Mouse (Mus musculus) kidney, embryonic 15.5 days (tissue): ENCODE measurements at regions not wholly inside any gene's neighbourhood (a gene's known extent, or its start where the extent isn't known, plus 50 kb on each side); places are given as distances from the start of the nearest gene placed in this dataset.

ENCODE experiments used
- ATAC-seq: fragments of 200-750 bp; cut with Nextera tagmentation; replicated peaks from 2 replicates; pipeline ENCODE4 v1.8.0; 2017; ENCODE audit warnings: moderate TSS enrichment; ENCODE audit not compliant: low FRiP score
- H3K27ac ChIP-seq: fragments of 300-500 bp; sonication (generic); 2 replicates; pipeline ENCODE4 v1.5.1; 2015; ENCODE audit warnings: mild to moderate bottlenecking, inconsistent platforms
- H3K27me3 ChIP-seq: fragments of 300-500 bp; sonication (generic); 2 replicates; pipeline ENCODE4 v1.6.1; 2015; ENCODE audit warnings: inconsistent platforms
- H3K36me3 ChIP-seq: fragments of 300-500 bp; sonication (generic); 2 replicates; pipeline ENCODE4 v1.6.1; 2015; ENCODE audit warnings: inconsistent platforms
- H3K4me1 ChIP-seq: fragments of 300-500 bp; sonication (generic); 2 replicates; pipeline ENCODE4 v1.6.1; 2015; ENCODE audit warnings: inconsistent platforms
- H3K4me2 ChIP-seq: fragments of 300-500 bp; sonication (generic); 2 replicates; pipeline ENCODE4 v1.6.1; 2015; ENCODE audit warnings: moderate library complexity, mild to moderate bottlenecking, inconsistent platforms
- H3K4me3 ChIP-seq: fragments of 300-500 bp; sonication (generic); replicated peaks from 2 replicates; pipeline ENCODE4 v1.5.1; 2015; ENCODE audit warnings: mild to moderate bottlenecking, inconsistent platforms
- H3K9ac ChIP-seq: fragments of 300-500 bp; sonication (generic); 2 replicates; pipeline ENCODE4 v1.6.1; 2015; ENCODE audit warnings: mild to moderate bottlenecking, inconsistent platforms
- H3K9me3 ChIP-seq: fragments of 300-500 bp; sonication (generic); replicated peaks from 2 replicates; pipeline ENCODE4 v1.6.1; 2016; ENCODE audit warnings: inconsistent platforms
- WGBS: fragments of 180-500 bp; shearing (Covaris S2); methylation state at CpG from one replicate; pipeline ENCODE4 v1.1.7; 2015; ENCODE audit warnings: mixed read lengths; 5-methylcytosine and 5-hydroxymethylcytosine counted together

- Histone ChIP-seq H3K27ac (no peak overlapping the region), H3K4me1 (peaks cover 9% of the 10 kb centered on the region), H3K4me2 (no peak overlapping the region), H3K4me3 (no peak overlapping the region), H3K36me3 (no peaks in the 10 kb centered on the region), H3K9ac (no peak overlapping the region), H3K9me3 (no peaks in the 10 kb centered on the region), H3K27me3 (no peaks in the 10 kb centered on the region)
- 77% methylated on average over 2 of the region's 2 CpGs for WGBS
- no peak for ATAC-seq
These were observed 128.0 kb upstream of the Npvf start for GRCm38 (mm10) chr6:50782221-50782620.

GRCm38 (mm10) chr6:50783494-50783893 lies 129.3 kb upstream of the Npvf start:
- H3K27ac ChIP-seq = no peak overlapping the region
- H3K4me3 ChIP-seq = no peak overlapping the region

DNA sequence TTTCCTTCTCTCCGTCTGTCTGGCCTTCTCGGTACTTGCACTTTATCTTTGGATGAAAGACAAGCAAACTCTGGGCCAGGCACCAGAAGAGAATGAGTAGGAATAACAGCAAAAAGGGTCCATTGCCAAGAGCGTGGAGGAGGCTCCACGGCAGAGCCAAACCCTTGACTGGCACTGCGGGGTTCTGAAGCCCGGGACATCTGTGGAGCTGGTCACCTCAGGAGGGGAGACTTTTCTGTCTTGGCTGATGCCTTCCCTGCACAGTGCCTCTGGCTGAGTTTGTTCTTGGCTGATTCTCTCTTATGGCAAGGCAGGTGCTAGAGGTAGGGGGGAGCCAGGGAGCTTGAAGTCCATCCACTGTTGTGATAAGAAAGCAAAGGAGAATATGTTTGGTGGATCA lies 130.1 kb upstream of the Npvf start:
- ATAC-seq = no peak
- H3K27ac ChIP-seq = no peak overlapping the region
- no peak overlapping the region for H3K4me3 ChIP-seq
- H3K4me1 ChIP-seq = 0 out of 2 replicates have a peak, but pooled peaks cover 4% of the 10 kb centered on the region
- H3K36me3 ChIP-seq = no peaks in the 10 kb centered on the region
- no peak overlapping the region for H3K4me2 ChIP-seq
- no peak overlapping the region for H3K9ac ChIP-seq
- no peaks in the 10 kb centered on the region for H3K27me3 ChIP-seq
- no peaks in the 10 kb centered on the region for H3K9me3 ChIP-seq
- WGBS = 84% methylated on average over 6 of the region's 6 CpGs

More at GRCm38 (mm10) chr6:50783494-50783893, 129.3 kb upstream of the Npvf start:
- no peaks in the 10 kb centered on the region for H3K27me3 ChIP-seq
- no peak overlapping the region for H3K9ac ChIP-seq
- 85% methylated on average over 10 of the region's 10 CpGs for whole genome bisulfite sequencing
- no peak overlapping the region for H3K4me2 ChIP-seq
- H3K36me3 ChIP-seq = no peaks in the 10 kb centered on the region
- ATAC-seq = no peak
- no peaks in the 10 kb centered on the region for H3K9me3 ChIP-seq
- H3K4me1 ChIP-seq = 0 out of 2 replicates have a peak, but pooled peaks cover 4% of the 10 kb centered on the region

GRCm38 (mm10) chr6:50787666-50788065 lies 133.4 kb upstream of the Npvf start:
- ATAC-seq = no peak
- 91% methylated on average over 8 of the region's 8 CpGs for WGBS

GRCm38 (mm10) chr6:50799963-50800362 lies 145.7 kb upstream of the Npvf start:
- ATAC-seq = no peak
- H3K4me1 ChIP-seq = 0 out of 2 replicates have a peak, but pooled peaks cover under 1% of the 10 kb centered on the region
- WGBS = 41% methylated on average over 4 of the region's 4 CpGs
- H3K9me3 ChIP-seq = no peaks in the 10 kb centered on the region
- H3K27ac ChIP-seq = no peak overlapping the region
- H3K27me3 ChIP-seq = peaks cover 5% of the 10 kb centered on the region; the same call in 1 of the 2 replicates
- H3K4me2 ChIP-seq = no peak overlapping the region
- H3K36me3 ChIP-seq = no peaks in the 10 kb centered on the region
- no peak overlapping the region for H3K9ac ChIP-seq
- H3K4me3 ChIP-seq = no peak overlapping the region

More at GRCm38 (mm10) chr6:50787666-50788065, 133.4 kb upstream of the Npvf start:
- Histone ChIP-seq H3K27me3 (no peaks in the 10 kb centered on the region), H3K4me2 (no peak overlapping the region), H3K9ac (no peak overlapping the region), H3K9me3 (no peaks in the 10 kb centered on the region), H3K36me3 (no peaks in the 10 kb centered on the region), H3K27ac (no peak overlapping the region), H3K4me1 (no peaks in the 10 kb centered on the region), H3K4me3 (no peak overlapping the region)

DNA sequence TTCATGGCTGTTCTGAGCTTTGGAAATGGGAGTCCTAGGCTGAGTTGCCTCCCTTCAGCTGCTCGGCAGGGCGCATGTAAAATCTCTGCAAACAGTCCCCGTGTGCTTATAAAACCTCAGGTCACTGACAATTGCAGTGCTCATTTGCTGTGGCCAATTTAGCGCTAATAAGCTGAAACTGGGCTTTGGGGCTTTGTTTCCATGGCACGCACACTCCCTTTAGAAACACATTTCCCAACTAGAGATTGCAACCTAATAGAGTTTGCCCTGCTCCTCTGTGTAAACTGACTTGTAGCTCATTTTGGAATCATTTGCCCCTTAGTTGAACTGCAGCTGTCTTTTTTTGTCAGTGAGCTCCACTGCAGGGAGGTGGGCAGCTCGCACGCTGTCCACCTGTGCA lies 148.7 kb upstream of the Npvf start:
- ATAC-seq = no peak
- Histone ChIP-seq H3K27me3 (peaks cover 5% of the 10 kb centered on the region; the same call in 1 of the 2 replicates), H3K9ac (no peak overlapping the region), H3K4me2 (no peak overlapping the region), H3K36me3 (no peaks in the 10 kb centered on the region), H3K4me1 (peaks cover 17% of the 10 kb centered on the region), H3K9me3 (no peaks in the 10 kb centered on the region), H3K4me3 (no peak overlapping the region), H3K27ac (no peak overlapping the region)
- WGBS = 37% methylated on average over 7 of the region's 7 CpGs

GRCm38 (mm10) chr6:50804477-50805005 lies 150.3 kb upstream of the Npvf start:
- Histone ChIP-seq H3K27me3 (peaks cover 5% of the 10 kb centered on the region; the same call in 1 of the 2 replicates), H3K9me3 (no peaks in the 10 kb centered on the region), H3K9ac (no peak overlapping the region), H3K27ac (no peak overlapping the region), H3K4me3 (no peak overlapping the region), H3K36me3 (no peaks in the 10 kb centered on the region), H3K4me2 (no peak overlapping the region), H3K4me1 (peaks cover 30% of the 10 kb centered on the region)
- WGBS = 89% methylated on average over 4 of the region's 4 CpGs
- ATAC-seq = no peak

DNA sequence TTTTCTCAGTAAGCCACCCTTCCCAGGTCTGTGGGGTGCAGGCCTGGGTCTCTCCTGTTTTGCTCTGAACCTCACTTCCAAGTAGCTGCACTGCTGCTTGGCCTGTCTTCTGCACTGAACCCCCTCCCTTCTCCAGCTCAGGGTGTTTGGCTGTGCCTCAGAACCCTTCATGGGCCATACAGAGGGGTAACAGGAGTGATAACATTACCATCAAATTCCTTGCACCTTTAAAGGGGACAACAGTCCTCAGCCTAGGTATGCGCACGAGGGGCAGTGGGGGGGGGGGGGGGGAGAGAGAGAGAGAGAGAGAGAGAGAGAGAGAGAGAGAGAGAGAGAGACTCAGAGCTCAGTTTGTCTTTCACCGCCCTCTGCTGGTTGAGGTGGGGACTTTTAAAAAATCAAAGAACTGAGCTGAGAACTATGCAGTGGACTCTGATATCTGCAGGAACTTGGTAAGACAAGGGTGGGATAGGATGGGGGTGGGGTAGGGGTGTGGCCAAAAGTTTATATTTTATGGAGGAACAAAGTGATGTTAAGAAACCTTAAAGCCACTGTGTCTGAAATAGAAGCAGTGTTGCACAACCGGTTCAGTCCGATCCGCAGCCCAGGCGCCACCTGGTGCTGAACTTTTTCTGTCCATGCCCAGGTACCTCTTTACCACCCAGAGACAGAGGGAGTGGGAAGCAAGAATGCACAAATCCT lies 152.3 kb upstream of the Npvf start:
- Histone ChIP-seq H3K4me2 (peak overlapping the region; percentile 42), H3K9me3 (no peaks in the 10 kb centered on the region), H3K9ac (no peak overlapping the region), H3K36me3 (no peaks in the 10 kb centered on the region), H3K4me3 (no peak overlapping the region), H3K27ac (no peak overlapping the region), H3K27me3 (peaks cover 5% of the 10 kb centered on the region; the same call in 1 of the 2 replicates), H3K4me1 (peaks cover 40% of the 10 kb centered on the region)
- ATAC-seq = no peak
- 21% methylated on average over 7 of the region's 7 CpGs for WGBS

- Histone ChIP-seq H3K9ac (no peak overlapping the region), H3K4me2 (peak overlapping the region; percentile 30; the same call in 1 of the 2 replicates)
- ATAC-seq = no peak
These were observed 153.2 kb upstream of the Npvf start for GRCm38 (mm10) chr6:50807187-50808012.

DNA sequence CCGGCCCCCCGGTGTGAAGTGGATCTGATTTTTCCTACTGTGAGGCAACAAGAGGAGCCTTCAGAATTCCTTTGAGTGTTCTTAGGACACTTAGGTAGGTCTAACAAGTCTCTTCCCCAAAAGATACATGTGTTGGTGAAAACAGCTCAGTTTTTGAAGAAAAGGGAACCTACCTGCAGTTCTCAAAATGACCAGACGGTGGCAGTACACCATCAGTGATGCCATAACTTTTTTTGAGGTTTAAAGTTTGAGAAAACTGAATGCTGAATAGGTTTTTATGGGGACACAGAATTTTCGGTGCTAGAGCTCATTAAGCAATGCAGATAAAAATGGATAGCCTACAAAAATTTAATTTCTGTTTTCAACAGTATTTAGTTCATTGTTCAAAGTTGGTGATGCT lies 153.9 kb upstream of the Npvf start:
- H3K27me3 ChIP-seq = peaks cover 5% of the 10 kb centered on the region; the same call in 1 of the 2 replicates
- peaks cover 50% of the 10 kb centered on the region for H3K4me1 ChIP-seq
- H3K9ac ChIP-seq = no peak overlapping the region
- H3K4me2 ChIP-seq = peak overlapping the region; percentile 40
- H3K4me3 ChIP-seq = no peak overlapping the region
- no peaks in the 10 kb centered on the region for H3K36me3 ChIP-seq
- ATAC-seq = no peak
- 6% methylated on average over 4 of the region's 4 CpGs for WGBS
- peak overlapping the region; percentile 91 for H3K27ac ChIP-seq
- no peaks in the 10 kb centered on the region for H3K9me3 ChIP-seq

More at GRCm38 (mm10) chr6:50807187-50808012, 153.2 kb upstream of the Npvf start:
- H3K27me3 ChIP-seq = peaks cover 5% of the 10 kb centered on the region; the same call in 1 of the 2 replicates
- 56% methylated on average over 19 of the region's 19 CpGs for WGBS
- peak overlapping the region; percentile 91 for H3K27ac ChIP-seq
- H3K9me3 ChIP-seq = no peaks in the 10 kb centered on the region
- H3K4me3 ChIP-seq = no peak overlapping the region
- H3K36me3 ChIP-seq = no peaks in the 10 kb centered on the region
- peaks cover 43% of the 10 kb centered on the region for H3K4me1 ChIP-seq

DNA sequence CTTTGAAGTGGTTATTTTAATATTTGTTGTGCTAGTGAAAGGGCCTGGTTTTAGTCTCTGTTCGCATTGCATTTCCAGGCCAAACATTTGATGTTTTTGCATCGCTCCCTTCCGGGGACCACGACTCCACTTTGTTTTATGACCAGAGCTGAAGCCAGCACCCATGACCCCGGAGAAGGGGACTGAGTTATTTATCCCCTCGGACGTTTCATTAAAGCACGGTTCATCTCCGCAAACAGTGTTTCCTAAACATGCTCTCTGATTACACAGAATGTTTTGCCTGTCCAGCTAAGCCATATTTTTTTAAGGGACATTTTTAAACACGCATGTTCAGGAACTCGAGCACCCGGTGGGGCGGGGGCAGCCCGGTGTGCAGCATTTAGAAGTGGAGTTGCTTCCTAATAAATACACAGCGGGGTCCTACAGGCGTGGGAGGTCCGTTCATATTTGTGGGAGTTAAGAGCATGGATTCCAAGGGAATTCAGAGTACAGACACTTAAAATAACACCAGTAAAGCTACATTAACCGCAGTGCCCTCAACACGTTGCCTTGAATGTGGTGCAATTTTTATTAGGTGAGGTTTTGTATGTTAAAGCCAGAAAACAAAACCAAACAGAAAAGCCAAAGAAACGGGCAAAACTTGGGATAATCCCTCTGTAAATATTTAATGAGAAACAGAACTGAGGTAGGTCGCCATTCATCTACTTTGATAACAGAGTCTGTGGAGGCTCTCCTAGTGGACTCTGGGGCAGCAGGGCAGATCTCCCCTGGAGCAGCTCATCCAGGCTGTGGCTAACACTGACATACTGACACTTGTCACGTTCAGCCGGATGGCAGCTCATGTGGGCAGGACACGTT lies 154.8 kb upstream of the Npvf start:
- Histone ChIP-seq H3K36me3 (no peaks in the 10 kb centered on the region), H3K4me1 (peaks cover 57% of the 10 kb centered on the region), H3K4me3 (peak overlapping the region; percentile 16), H3K27ac (peak overlapping the region; percentile 91), H3K9ac (no peak overlapping the region), H3K4me2 (peak overlapping the region; percentile 40), H3K9me3 (no peaks in the 10 kb centered on the region), H3K27me3 (no peaks in the 10 kb centered on the region)
- WGBS = 10% methylated on average over 24 of the region's 24 CpGs
- ATAC-seq = peak; percentile 79
